Mouse (Mus musculus) bone marrow, adult 2 months (tissue): ENCODE data around the gene Pacs1. TPM values are rescaled to one million over a fixed set of nuclear protein-coding genes. Genes with fewer than 3 reads are reported as not detected.
"Not testable (repeated sequence)": the region's sequence is repeated elsewhere in the genome, so short reads cannot be mapped to it uniquely, and the experiment has no call there.

ENCODE experiments used
- H3K27ac ChIP-seq: fragments of 200-500 bp; 2 replicates; pipeline ENCODE4 v1.5.1; 2012; ENCODE audit warnings: low read depth, mild to moderate bottlenecking, control low read depth, inconsistent platforms, low read length; ENCODE audit not compliant: control insufficient read depth, poor library complexity, insufficient read depth
- H3K4me1 ChIP-seq: fragments of 200-500 bp; 2 replicates; pipeline ENCODE4 v1.6.1; 2011; ENCODE audit warnings: low read length; ENCODE audit not compliant: control insufficient read depth, insufficient read depth
- H3K4me3 ChIP-seq: fragments of 200-500 bp; replicated peaks from 2 replicates; pipeline ENCODE3; 2011; ENCODE audit warnings: mild to moderate bottlenecking, low read depth, low read length, control low read depth; ENCODE audit not compliant: control insufficient read depth
- CTCF ChIP-seq: fragments of 200-500 bp; IDR thresholded peaks from 2 replicates; pipeline ENCODE4 v1.5.1; 2011; ENCODE audit warnings: low read length, control low read depth; ENCODE audit not compliant: control insufficient read depth, insufficient read depth
- POLR2A ChIP-seq: fragments of 200-500 bp; IDR thresholded peaks from 2 replicates; pipeline ENCODE4 v1.6.1; 2011; ENCODE audit warnings: low read depth, mild to moderate bottlenecking, control low read depth, low read length, borderline replicate concordance; ENCODE audit not compliant: control insufficient read depth
- WGBS: fragments of 180-500 bp; shearing (Covaris S2); methylation state at CpG from one replicate; pipeline ENCODE4 v1.1.7; 2018; 5-methylcytosine and 5-hydroxymethylcytosine counted together
- polyA plus RNA-seq: library from polyadenylated mRNA; stranded (reverse); fragments of >200 nt; gene quantifications from 2 replicates; pipeline ENCODE4 v1.2.4, GENCODE M21; 2011; ENCODE audit warnings: low replicate concordance; ENCODE audit not compliant: missing spikeins, insufficient read depth, insufficient read length

The Pacs1 gene
- polyA plus RNA-seq, 1 experiment, result 16.5 TPM

DNA sequence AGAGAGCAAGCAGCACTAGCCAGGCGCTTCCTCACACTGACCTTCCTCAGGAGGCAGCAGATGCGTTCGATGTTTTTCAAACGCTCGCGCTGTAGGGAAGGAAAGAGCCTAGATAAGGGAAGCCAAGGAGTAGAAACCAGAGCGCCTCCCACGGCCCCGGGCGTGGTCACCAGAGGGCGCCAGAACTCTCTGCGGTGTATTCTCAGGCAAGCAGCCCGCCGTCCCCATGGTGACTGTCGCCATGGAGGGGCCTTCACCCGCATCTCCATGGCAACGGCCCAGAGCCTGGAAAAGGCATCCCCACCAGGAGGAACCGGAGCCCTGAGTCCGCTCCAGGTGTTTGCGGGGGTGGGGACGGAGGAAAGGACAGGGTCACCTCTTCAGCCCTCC is 178.7 kb downstream of the Pacs1 start:
- WGBS, result 1% methylated on average over 21 of the region's 21 CpGs
- Histone ChIP-seq H3K4me1 (no peaks in the 10 kb centered on the region), H3K4me3 (no peak overlapping the region), H3K27ac (no peak overlapping the region)
- peak; percentile 45; the same call in 1 of the 2 replicates for TF ChIP-seq POLR2A
- TF ChIP-seq CTCF, result peak; percentile 79

DNA sequence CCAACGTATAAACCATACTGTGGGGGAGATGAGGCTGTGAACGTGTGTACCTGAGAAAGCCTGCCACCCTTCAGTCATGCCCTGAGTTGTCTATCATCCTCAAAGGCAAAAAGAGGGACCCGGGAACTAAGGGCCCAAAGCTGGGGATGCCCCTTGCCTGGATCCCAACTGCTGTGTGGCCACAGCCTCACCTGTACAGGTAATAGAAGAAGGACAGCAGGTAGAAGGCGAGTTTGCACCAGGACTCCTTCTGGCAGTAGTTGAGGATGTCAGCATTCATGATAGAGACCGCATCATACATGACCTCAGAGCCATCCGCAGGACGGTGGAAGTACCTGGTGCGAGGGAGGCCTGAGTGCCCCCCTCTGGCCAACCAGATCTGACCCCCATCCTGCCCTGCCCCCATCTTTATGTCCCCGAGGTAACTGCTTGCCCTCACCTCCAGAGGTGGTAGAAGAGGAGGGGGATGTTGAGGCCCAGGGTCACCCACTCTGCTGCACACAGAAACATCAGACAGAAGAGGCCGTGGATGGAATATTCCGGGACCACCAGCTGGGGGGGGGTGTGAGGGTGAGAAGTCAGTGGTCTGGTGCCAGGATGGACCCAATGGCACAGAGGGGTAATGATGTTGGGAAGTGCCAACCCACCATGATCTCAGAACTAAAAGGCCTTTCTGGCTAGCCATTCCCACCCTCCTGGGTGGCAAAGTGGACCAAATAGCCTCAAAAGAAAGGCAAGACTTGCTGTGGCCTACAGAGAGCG is 179.3 kb downstream of the Pacs1 start:
- Histone ChIP-seq H3K4me1 (no peaks in the 10 kb centered on the region), H3K4me3 (no peak overlapping the region), H3K27ac (no peak overlapping the region)
- TF ChIP-seq CTCF, result no peak
- no peak for TF ChIP-seq POLR2A
- 75% methylated on average over 12 of the region's 12 CpGs for WGBS

DNA sequence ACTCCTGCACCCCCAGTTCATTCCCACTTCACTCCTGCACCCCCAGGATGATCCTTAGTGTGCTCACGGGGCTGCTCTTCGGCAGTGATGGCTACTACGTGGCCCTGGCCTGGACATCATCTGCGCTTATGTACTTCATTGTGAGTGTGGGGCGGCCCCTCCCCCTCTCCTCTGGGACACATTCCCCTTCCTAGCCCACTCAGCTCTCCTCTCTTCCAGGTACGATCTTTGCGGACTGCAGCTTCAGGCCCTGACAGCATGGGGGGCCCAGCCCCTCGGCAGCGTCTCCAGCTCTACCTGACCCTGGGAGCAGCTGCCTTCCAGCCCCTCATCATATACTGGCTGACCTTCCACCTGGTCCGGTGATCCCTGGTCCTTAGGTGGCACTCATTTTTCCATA is 180.8 kb downstream of the Pacs1 start:
- no peak overlapping the region for H3K4me3 ChIP-seq
- H3K4me1 ChIP-seq, result peaks cover 2% of the 10 kb centered on the region; the same call in 1 of the 2 replicates
- H3K27ac ChIP-seq, result no peak overlapping the region
- no peak for TF ChIP-seq CTCF
- TF ChIP-seq POLR2A, result no peak
- 91% methylated on average over 10 of the region's 10 CpGs for WGBS

DNA sequence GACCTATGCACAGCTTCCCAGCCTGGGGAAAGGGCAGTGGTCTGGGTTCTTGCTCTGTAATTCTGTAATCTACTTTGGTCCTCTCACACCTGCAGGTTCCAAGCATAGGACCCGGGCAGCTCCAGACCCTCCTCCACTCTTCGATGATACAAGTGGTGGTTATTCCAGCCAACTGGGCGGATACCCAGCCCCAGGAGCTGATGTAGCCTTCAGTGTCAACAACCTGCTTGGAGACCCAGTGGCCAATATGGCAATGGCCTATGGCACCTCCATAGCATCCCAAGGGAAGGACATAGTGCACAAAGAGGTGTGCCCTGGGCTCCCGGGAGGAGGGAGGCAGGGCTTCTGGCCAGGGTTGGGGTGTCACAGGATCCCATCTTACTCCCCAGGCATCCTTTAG is 183.6 kb downstream of the Pacs1 start:
- H3K4me1 ChIP-seq, result peaks cover 4% of the 10 kb centered on the region
- TF ChIP-seq CTCF (no peak), POLR2A (no peak)
- 85% methylated on average over 4 of the region's 4 CpGs for WGBS
- H3K27ac ChIP-seq, result no peak overlapping the region
- H3K4me3 ChIP-seq, result no peak overlapping the region

DNA sequence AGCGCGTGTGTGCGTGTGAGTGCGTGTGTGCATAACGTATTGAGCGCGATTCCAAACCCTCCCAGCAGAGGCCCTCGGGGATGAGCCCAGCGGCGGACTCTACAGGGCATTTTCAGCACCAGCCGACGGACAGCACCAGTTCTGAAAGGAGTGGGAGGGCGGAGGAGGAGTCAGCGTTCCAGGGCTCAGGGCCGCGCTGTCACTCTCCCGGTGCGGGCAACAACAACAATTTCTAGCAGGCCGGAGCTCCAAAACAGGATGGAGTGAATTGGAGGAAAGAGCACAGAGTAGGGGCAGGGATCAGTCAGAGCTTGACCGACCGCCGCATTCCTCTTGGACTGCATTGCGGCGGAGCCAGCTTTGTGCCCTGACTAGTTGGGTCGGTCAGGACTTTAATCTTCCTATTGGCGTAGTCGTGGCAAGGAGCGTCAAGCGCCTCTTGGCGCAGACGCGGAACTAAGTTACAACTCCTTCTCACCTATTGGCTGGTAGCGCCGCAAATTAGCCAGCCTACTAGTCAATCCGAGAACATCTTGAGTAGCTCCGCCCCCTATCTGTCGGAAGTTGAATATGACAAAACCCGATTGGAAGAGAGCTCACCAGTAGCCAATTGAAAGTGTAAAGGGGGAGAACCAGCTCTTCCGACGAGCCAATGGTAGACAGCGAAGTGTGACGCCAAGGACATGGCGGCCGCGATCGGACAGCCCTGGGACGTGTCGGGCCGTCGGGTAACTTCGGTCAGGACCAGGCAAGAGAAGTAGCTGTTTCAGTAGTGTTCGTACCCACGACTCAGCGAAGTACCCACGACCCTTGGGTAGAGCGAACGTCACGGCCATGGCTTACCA is 184.8 kb downstream of the Pacs1 start, which contains the start of gene Yif1a:
Yif1a (plus strand) TSS at position 655 of the 845 bp plus-strand sequence.
- Histone ChIP-seq H3K4me3 (peak within 1 kb of the TSS; percentile 96), H3K4me1 (peaks cover 4% of the 10 kb centered on the region), H3K27ac (peak within 1 kb of the TSS; percentile 74)
- TF ChIP-seq CTCF, result peak; percentile 43; the same call in 1 of the 2 replicates
- peak; percentile 84; the same call in 1 of the 2 replicates for TF ChIP-seq POLR2A
- under 1% methylated on average over 58 of the region's 58 CpGs for WGBS

DNA sequence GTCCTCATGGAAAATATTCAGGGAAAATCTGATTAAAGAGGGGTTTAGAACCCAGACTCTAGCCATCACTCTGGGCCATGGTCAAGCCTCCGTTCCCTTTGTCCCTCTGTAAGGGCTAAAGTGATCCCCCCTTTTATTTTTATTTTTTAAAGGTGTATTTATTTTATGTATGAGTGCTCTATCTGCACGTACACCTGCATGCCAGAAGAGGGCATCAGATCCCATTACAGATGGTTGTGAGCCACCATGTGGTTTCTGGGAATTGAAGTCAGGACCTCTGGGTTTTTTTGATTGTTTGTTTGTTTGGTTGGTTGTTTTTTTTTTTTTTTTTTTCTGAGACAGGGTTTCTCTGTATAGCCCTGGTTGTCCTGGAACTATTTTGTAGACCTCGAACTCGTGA is 186.4 kb downstream of the Pacs1 start:
- H3K27ac ChIP-seq, H3K4me3 ChIP-seq, H3K4me1 ChIP-seq: not testable (repeated sequence)
- 56% methylated on average over 4 of the region's 4 CpGs for WGBS

DNA sequence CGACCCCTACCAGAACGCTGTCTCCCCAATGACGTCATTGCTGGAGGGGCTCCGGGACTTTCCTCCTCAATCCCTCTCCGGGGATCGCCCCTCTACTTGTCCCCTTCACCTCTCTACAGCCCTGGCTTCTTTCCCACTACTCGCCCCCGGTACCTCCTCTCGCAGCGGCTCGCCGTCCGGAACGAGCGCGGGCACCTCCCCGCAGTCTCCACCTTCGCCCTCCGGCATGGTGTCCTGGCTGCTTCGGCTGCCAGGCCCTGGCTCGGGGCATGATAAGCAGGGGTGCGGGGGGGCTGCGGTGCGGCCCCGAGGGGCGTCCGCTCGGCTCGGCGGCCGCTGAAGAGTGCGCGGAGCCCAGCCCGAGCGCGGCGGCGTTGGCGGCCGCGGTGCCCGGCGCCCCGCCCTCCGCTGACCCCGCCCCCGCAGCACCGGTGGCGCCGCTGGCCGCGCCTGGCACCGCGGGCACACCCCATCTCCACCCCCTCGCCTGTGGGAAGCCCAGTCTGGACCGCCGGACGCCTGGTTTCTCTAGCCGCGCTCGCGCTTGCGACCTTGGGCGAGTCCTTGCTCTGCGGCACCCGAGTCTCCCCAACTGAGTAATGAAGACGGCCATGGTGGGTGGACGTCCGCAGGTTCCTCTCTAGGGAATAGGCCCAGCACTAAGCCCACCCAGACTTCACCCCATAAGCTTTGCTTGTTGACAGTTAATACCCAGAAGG is 187.6 kb downstream of the Pacs1 start, which contains the start of gene Tmem151a:
Tmem151a (minus strand) TSS at position 387 of the 719 bp plus-strand sequence.
- TF ChIP-seq POLR2A (no peak), CTCF (no peak)
- no peak within 1 kb of the TSS for H3K27ac ChIP-seq
- under 1% methylated on average over 60 of the region's 69 CpGs for WGBS
- peak within 1 kb of the TSS; percentile 5 for H3K4me3 ChIP-seq
- H3K4me1 ChIP-seq, result peaks cover 4% of the 10 kb centered on the region

DNA sequence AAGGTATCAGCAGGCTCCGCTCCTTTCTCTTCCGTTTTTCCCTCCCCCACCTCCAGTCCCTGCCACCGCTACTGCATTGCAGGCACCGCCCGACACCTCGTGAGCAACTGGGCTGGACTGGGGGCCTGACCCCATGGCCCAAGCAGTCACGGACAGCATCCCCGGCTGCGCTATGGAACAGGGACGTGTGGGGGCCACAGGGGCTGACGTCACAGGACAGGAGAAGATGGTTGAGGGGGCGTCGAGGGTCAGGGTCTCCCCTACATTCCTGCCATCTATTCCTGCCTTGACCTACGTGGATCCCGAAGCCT is 188.1 kb downstream of the Pacs1 start:
- peaks cover 4% of the 10 kb centered on the region for H3K4me1 ChIP-seq
- TF ChIP-seq POLR2A (no peak), CTCF (no peak)
- 9% methylated on average over 15 of the region's 15 CpGs for WGBS
- no peak overlapping the region for H3K4me3 ChIP-seq
- no peak overlapping the region for H3K27ac ChIP-seq
